Mouse (Mus musculus): ENCODE data around the gene Nrxn1.

GRCm38 (mm10) chr17:90631371-90631770 lies 461.5 kb downstream of the Nrxn1 start:
- TF ChIP-seq GATA1 (IDR thresholded peaks at IDR 0.05; ENCODE audit: borderline replicate concordance, low read length) (no peak), CTCF (IDR thresholded peaks at IDR 0.05; ENCODE audit: low read depth, low read length) (no peak), POLR2AphosphoS5 (IDR thresholded peaks at IDR 0.05; ENCODE audit: insufficient replicate concordance, low read depth, low read length) (no peak), TAL1 (conservative IDR thresholded peaks at IDR 0.05; ENCODE audit: low read depth, low read length) (no peak)

All from G1E (cell line).